Mouse (Mus musculus) myocyte (in vitro differentiated cells): ENCODE measurements around the gene Tmem205. TPM values are rescaled to one million over a fixed set of nuclear protein-coding genes. Genes with fewer than 3 reads are reported as not detected.

Experiments
- H3K27me3 ChIP-seq: one replicate; pipeline ENCODE4 v1.6.1; 2011; ENCODE audit not compliant: control insufficient read depth, insufficient read depth, insufficient read length
- H3K36me3 ChIP-seq: one replicate; pipeline ENCODE4 v1.6.1; 2011; ENCODE audit not compliant: control insufficient read depth, insufficient read depth
- H3K4me2 ChIP-seq: one replicate; pipeline ENCODE4 v1.6.1; 2011; ENCODE audit warnings: low read depth, control low read depth
- H3K4me3 ChIP-seq: one replicate; pipeline ENCODE4 v1.5.1; 2011; ENCODE audit warnings: mild to moderate bottlenecking, control low read depth, moderate library complexity
- H3K79me2 ChIP-seq: one replicate; pipeline ENCODE4 v1.6.1; 2011; ENCODE audit not compliant: control insufficient read depth, insufficient read depth
- H3ac ChIP-seq: one replicate; pipeline ENCODE4 v1.6.1; 2011; ENCODE audit not compliant: control insufficient read depth, insufficient read length
- CEBPB ChIP-seq: IDR thresholded peaks from 2 replicates; pipeline ENCODE4 v1.6.1; 2011; ENCODE audit warnings: mild to moderate bottlenecking, moderate library complexity; ENCODE audit not compliant: poor library complexity, insufficient read depth, severe bottlenecking
- E2F4 ChIP-seq: IDR thresholded peaks from one replicate; pipeline ENCODE4 v1.6.1; 2011; ENCODE audit warnings: mild to moderate bottlenecking, control low read depth, moderate library complexity; ENCODE audit not compliant: insufficient read depth
- MAX ChIP-seq: IDR thresholded peaks from one replicate; pipeline ENCODE4 v1.6.1; 2011; ENCODE audit warnings: low read depth, mild to moderate bottlenecking, control low read depth
- MYOD1 ChIP-seq, 3 experiments: IDR thresholded peaks; one replicate each; pipeline ENCODE4 v1.6.1; 2011; ENCODE audit warnings: control low read depth in 2 of 3, low read depth in 2 of 3, mild to moderate bottlenecking in 2 of 3, moderate library complexity in 1 of 3; ENCODE audit not compliant: insufficient read length in 2 of 3, control insufficient read depth in 1 of 3
- MYOG ChIP-seq, 3 experiments: IDR thresholded peaks; one replicate each; pipeline ENCODE4 v1.6.1; 2011; ENCODE audit warnings: control low read depth in 2 of 3, low read depth in 2 of 3, mild to moderate bottlenecking in 2 of 3; ENCODE audit not compliant: insufficient read length in 2 of 3, control insufficient read depth in 1 of 3, insufficient read depth in 1 of 3
- POLR2A ChIP-seq: IDR thresholded peaks from one replicate; pipeline ENCODE4 v1.6.1; 2011; ENCODE audit warnings: low read depth, mild to moderate bottlenecking, control low read depth, moderate library complexity; ENCODE audit not compliant: insufficient read length
- POLR2AphosphoS2 ChIP-seq: IDR thresholded peaks from one replicate; pipeline ENCODE4 v1.6.1; 2011; ENCODE audit warnings: low read depth, control low read depth; ENCODE audit not compliant: insufficient read length
- REST ChIP-seq: IDR thresholded peaks from one replicate; pipeline ENCODE4 v1.6.1; 2011; ENCODE audit warnings: mild to moderate bottlenecking, control low read depth, moderate library complexity; ENCODE audit not compliant: insufficient read depth, insufficient read length
- SRF ChIP-seq: IDR thresholded peaks from one replicate; pipeline ENCODE4 v1.6.1; 2011; ENCODE audit warnings: low read depth; ENCODE audit not compliant: control insufficient read depth, insufficient read length
- TCF12 ChIP-seq: IDR thresholded peaks from one replicate; pipeline ENCODE4 v1.6.1; 2011; ENCODE audit warnings: mild to moderate bottlenecking, control low read depth; ENCODE audit not compliant: poor library complexity, insufficient read depth, severe bottlenecking
- TCF3 ChIP-seq: IDR thresholded peaks from one replicate; pipeline ENCODE4 v1.6.1; 2011; ENCODE audit warnings: low read depth, control low read depth; ENCODE audit not compliant: insufficient read length
- USF1 ChIP-seq: IDR thresholded peaks from one replicate; pipeline ENCODE4 v1.6.1; 2011; ENCODE audit warnings: low read depth, mild to moderate bottlenecking, control low read depth, moderate library complexity
- polyA plus RNA-seq: library from polyadenylated mRNA; unstranded; fragments of >200 nt; fragmentation: generic; extraction: Trizol; gene quantifications from one replicate; pipeline ENCODE4 v1.2.1, GENCODE M21; 2012; ENCODE audit warnings: missing spikeins

Gene Tmem205
- polyA plus RNA-seq: 55.1 TPM

GRCm38 (mm10) chr9:21927208-21927753 is at the start of gene Tmem205, which contains the start of gene Ccdc159:
Tmem205 (minus strand) TSS chr9:21927556.
Ccdc159 (plus strand) TSS chr9:21927471.
- TF ChIP-seq USF1 (no peak), TCF12 (no peak), POLR2A (peak; percentile 81), SRF (no peak), POLR2AphosphoS2 (peak; percentile 89), TCF3 (no peak), MAX (no peak)

GRCm38 (mm10) chr9:21976626-21977175 is 49.3 kb upstream of the Tmem205 start:
- Histone ChIP-seq H3K4me3 (no peak overlapping the region), H3ac (no peak overlapping the region), H3K36me3 (peaks cover 3% of the 10 kb centered on the region), H3K4me2 (no peak overlapping the region), H3K27me3 (no peaks in the 10 kb centered on the region), H3K79me2 (no peaks in the 10 kb centered on the region)
- TF ChIP-seq TCF3 (no peak), POLR2A (no peak), TCF12 (no peak), E2F4 (no peak), POLR2AphosphoS2 (no peak), USF1 (no peak), SRF (no peak), MYOD1 (IDR thresholded peaks at IDR 0.05; ENCODE audit: control insufficient read depth in 1 of 3, insufficient read length in 2 of 3, low read depth in 2 of 3) (no peak), CEBPB (no peak), MYOG (IDR thresholded peaks at IDR 0.05; ENCODE audit: control insufficient read depth in 1 of 3, insufficient read depth in 1 of 3, insufficient read length in 2 of 3, low read depth in 2 of 3) (no peak), REST (no peak), MAX (no peak)

More at GRCm38 (mm10) chr9:21927208-21927753, at the start of gene Tmem205, which contains the start of gene Ccdc159:
- Histone ChIP-seq H3K36me3 (no peaks in the 10 kb centered on the region), H3K79me2 (no peaks in the 10 kb centered on the region), H3K4me2 (peak within 1 kb of the TSS; percentile 90), H3K27me3 (no peaks in the 10 kb centered on the region), H3K4me3 (peak within 1 kb of the TSS; percentile 30), H3ac (no peak within 1 kb of the TSS)

DNA sequence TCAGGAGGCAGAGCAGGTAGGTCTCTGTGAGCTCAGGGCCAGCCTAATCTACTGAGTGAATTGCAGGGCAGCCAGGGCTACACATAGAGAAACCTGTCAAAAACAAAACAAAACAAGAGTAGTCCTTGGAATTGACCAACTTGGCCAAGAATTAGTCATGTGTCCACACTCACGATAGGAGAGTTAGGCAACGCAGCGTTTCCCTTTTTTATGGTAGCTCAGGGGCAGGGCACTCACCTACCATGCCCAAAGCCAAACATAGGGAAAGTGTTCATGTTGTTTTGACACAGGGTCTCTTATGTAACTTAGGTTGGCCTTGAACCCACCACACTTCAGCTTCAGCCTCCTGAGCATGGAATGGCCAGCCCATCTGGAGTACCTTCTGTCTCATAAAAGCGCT is 41.9 kb upstream of the Tmem205 start:
- Histone ChIP-seq H3K36me3 (peaks cover 3% of the 10 kb centered on the region), H3K4me2 (no peak overlapping the region), H3K4me3 (no peak overlapping the region), H3K79me2 (no peaks in the 10 kb centered on the region), H3K27me3 (no peaks in the 10 kb centered on the region), H3ac (no peak overlapping the region)
- TF ChIP-seq E2F4 (no peak), POLR2AphosphoS2 (no peak), REST (no peak), USF1 (no peak), TCF3 (no peak), MAX (no peak), SRF (no peak), MYOD1 (IDR thresholded peaks at IDR 0.05; ENCODE audit: control insufficient read depth in 1 of 3, insufficient read length in 2 of 3, low read depth in 2 of 3) (no peak), TCF12 (no peak), CEBPB (no peak), MYOG (IDR thresholded peaks at IDR 0.05; ENCODE audit: control insufficient read depth in 1 of 3, insufficient read depth in 1 of 3, insufficient read length in 2 of 3, low read depth in 2 of 3) (no peak), POLR2A (no peak)

DNA sequence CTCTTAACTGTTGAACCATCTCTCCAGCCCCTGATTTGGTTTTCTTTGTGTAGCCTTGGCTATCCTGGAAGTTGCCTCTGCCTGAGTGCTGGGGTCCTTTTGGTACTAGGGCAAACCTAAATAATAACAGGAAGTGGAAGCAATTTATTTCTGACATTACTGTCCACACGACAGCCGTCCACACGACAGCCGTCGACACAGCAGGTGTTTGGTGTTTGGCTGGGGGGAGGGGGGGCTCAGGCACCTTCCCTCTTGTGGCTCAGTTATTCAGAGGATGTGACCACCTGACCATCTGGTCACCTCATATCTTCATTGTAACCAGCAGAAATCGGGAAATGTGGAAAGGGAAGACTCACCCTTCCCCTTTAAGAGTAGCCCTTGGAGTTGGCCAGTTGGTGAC is 41.5 kb upstream of the Tmem205 start:
- H3K4me2 ChIP-seq: no peak overlapping the region
- H3K36me3 ChIP-seq: peaks cover 3% of the 10 kb centered on the region
- TF ChIP-seq MYOG (IDR thresholded peaks at IDR 0.05; ENCODE audit: control insufficient read depth in 1 of 3, insufficient read depth in 1 of 3, insufficient read length in 2 of 3, low read depth in 2 of 3) (peak in 2 of 3 experiments; percentile 57 to 82), SRF (no peak), TCF12 (peak; percentile 42), CEBPB (no peak), MYOD1 (IDR thresholded peaks at IDR 0.05; ENCODE audit: control insufficient read depth in 1 of 3, insufficient read length in 2 of 3, low read depth in 2 of 3) (peak in 2 of 3 experiments; percentile 51 to 81), TCF3 (peak; percentile 49), MAX (no peak), USF1 (no peak), E2F4 (no peak), POLR2A (no peak)

More for the DNA sequence above, 41.5 kb upstream of the Tmem205 start:
- Histone ChIP-seq H3K27me3 (no peaks in the 10 kb centered on the region), H3K79me2 (no peaks in the 10 kb centered on the region), H3K4me3 (no peak overlapping the region), H3ac (no peak overlapping the region)
